Mouse (Mus musculus): ENCODE measurements around the gene Yrdc.
A peak's percentile ranks its signal among the peaks of the same experiment; 100 is the strongest.

The Yrdc gene

GRCm38 (mm10) chr4:124849631-124850260 lies 733 bp upstream of the Yrdc start:
- DNase-seq (ENCODE audit: low read depth in 1 of 2, low spot score in 2 of 2) = no peak

- DNase-seq (ENCODE audit: low read depth in 1 of 2, low spot score in 2 of 2) = peak; percentile 45 to 65
These were observed 617 bp downstream of the Yrdc start, which contains the start of gene 1110065P20Rik for GRCm38 (mm10) chr4:124850933-124851658. Gene 1110065P20Rik, minus strand, starts transcription at chr4:124851196.

GRCm38 (mm10) chr4:124856294-124856693 lies 5.8 kb downstream of the Yrdc start:
- DNase-seq (ENCODE audit: low read depth in 1 of 2, low spot score in 2 of 2) = no peak

- DNase-seq (ENCODE audit: low read depth in 1 of 2, low spot score in 2 of 2) = no peak
These were observed 7.9 kb downstream of the Yrdc start for GRCm38 (mm10) chr4:124858370-124858769.

GRCm38 (mm10) chr4:124860446-124860845 lies 10.0 kb downstream of the Yrdc start:
- DNase-seq (ENCODE audit: low read depth in 1 of 2, low spot score in 2 of 2) = no peak

- no peak for DNase-seq (ENCODE audit: low read depth in 1 of 2, low spot score in 2 of 2)
These were observed 11.1 kb downstream of the Yrdc start, which contains the start of gene Maneal for GRCm38 (mm10) chr4:124861283-124862188. Gene Maneal, minus strand, starts transcription at chr4:124862171.

- no peak for DNase-seq (ENCODE audit: low read depth in 1 of 2, low spot score in 2 of 2)
These were observed 22.2 kb downstream of the Yrdc start for GRCm38 (mm10) chr4:124872719-124873118.

GRCm38 (mm10) chr4:124880599-124880998 lies 30.1 kb downstream of the Yrdc start, which contains the start of gene Epha10:
Gene Epha10, plus strand, starts transcription at chr4:124880899.
- no peak for DNase-seq (ENCODE audit: low read depth in 1 of 2, low spot score in 2 of 2)

- no peak for DNase-seq (ENCODE audit: low read depth in 1 of 2, low spot score in 2 of 2)
These were observed 30.9 kb downstream of the Yrdc start for GRCm38 (mm10) chr4:124881341-124881908.

- DNase-seq (ENCODE audit: low read depth in 1 of 2, low spot score in 2 of 2) = no peak
These were observed 31.8 kb downstream of the Yrdc start for GRCm38 (mm10) chr4:124882151-124882729.

- no peak for DNase-seq (ENCODE audit: low read depth in 1 of 2, low spot score in 2 of 2)
These were observed 38.2 kb downstream of the Yrdc start for GRCm38 (mm10) chr4:124888702-124889101.

GRCm38 (mm10) chr4:124889935-124890334 lies 39.5 kb downstream of the Yrdc start:
- DNase-seq (ENCODE audit: low read depth in 1 of 2, low spot score in 2 of 2) = no peak

- DNase-seq (ENCODE audit: low read depth in 1 of 2, low spot score in 2 of 2) = no peak
These were observed 40.4 kb downstream of the Yrdc start for GRCm38 (mm10) chr4:124890831-124891230.

GRCm38 (mm10) chr4:124893769-124894168 lies 43.3 kb downstream of the Yrdc start:
- DNase-seq (ENCODE audit: low read depth in 1 of 2, low spot score in 2 of 2) = no peak

GRCm38 (mm10) chr4:124894508-124895428 lies 44.3 kb downstream of the Yrdc start:
- no peak for DNase-seq (ENCODE audit: low read depth in 1 of 2, low spot score in 2 of 2)

- DNase-seq (ENCODE audit: low read depth in 1 of 2, low spot score in 2 of 2) = no peak
These were observed 47.9 kb downstream of the Yrdc start for GRCm38 (mm10) chr4:124898428-124898827.

- DNase-seq (ENCODE audit: low read depth in 1 of 2, low spot score in 2 of 2) = no peak
These were observed 49.4 kb downstream of the Yrdc start for GRCm38 (mm10) chr4:124899906-124900305.

Measured in monocyte, adult 2 months (primary cell).